Mouse (Mus musculus) liver, postnatal 0 days (tissue): ENCODE data around the gene Hapln3. TPM values are rescaled to one million over a fixed set of nuclear protein-coding genes. Genes with fewer than 3 reads are reported as not detected.
A peak's percentile ranks its signal among the peaks of the same experiment; 100 is the strongest.

ENCODE experiments used
- ATAC-seq: fragments of 200-750 bp; cut with Nextera tagmentation; 2 replicates; pipeline ENCODE4 v1.8.0; 2017; ENCODE audit warnings: mild to moderate bottlenecking, moderate library complexity
- DNase-seq: peaks from one replicate; pipeline ENCODE4 v3.0.0-alpha.2; 2016
- H3K27ac ChIP-seq: fragments of 300-500 bp; sonication (generic); 2 replicates; pipeline ENCODE4 v1.5.1; 2014; ENCODE audit warnings: antibody characterized with exemption, moderate library complexity, mild to moderate bottlenecking, low read depth
- H3K27me3 ChIP-seq: fragments of 300-500 bp; sonication (generic); 2 replicates; pipeline ENCODE4 v1.6.1; 2014; ENCODE audit warnings: low read length, control low read depth, mixed read lengths; ENCODE audit not compliant: insufficient read depth
- H3K36me3 ChIP-seq: fragments of 300-500 bp; sonication (generic); replicated peaks from 2 replicates; pipeline ENCODE4 v1.6.1; 2014; ENCODE audit warnings: mild to moderate bottlenecking, control low read depth, low read length, moderate library complexity, mixed read lengths; ENCODE audit not compliant: insufficient read depth
- H3K4me1 ChIP-seq: fragments of 300-500 bp; sonication (generic); 2 replicates; pipeline ENCODE4 v1.6.1; 2014; ENCODE audit warnings: antibody characterized with exemption, mild to moderate bottlenecking, control low read depth; ENCODE audit not compliant: insufficient read depth
- H3K4me2 ChIP-seq: fragments of 300-500 bp; sonication (generic); 2 replicates; pipeline ENCODE4 v1.6.1; 2014; ENCODE audit warnings: low read depth, mild to moderate bottlenecking, low read length, moderate library complexity, mixed read lengths
- H3K4me3 ChIP-seq: fragments of 300-500 bp; sonication (generic); 2 replicates; pipeline ENCODE4 v1.5.1; 2014; ENCODE audit warnings: low read depth, low read length
- H3K9ac ChIP-seq: fragments of 300-500 bp; sonication (generic); replicated peaks from 2 replicates; pipeline ENCODE4 v1.6.1; 2014; ENCODE audit warnings: mild to moderate bottlenecking, moderate library complexity
- H3K9me3 ChIP-seq: fragments of 300-500 bp; sonication (generic); 2 replicates; pipeline ENCODE4 v1.6.1; 2016; ENCODE audit warnings: mild to moderate bottlenecking, control low read depth, low read length, mixed read lengths
- CTCF ChIP-seq: sonication (generic); IDR thresholded peaks from 2 replicates; pipeline ENCODE4 v1.5.1; 2016; ENCODE audit warnings: antibody characterized with exemption, low read depth
- EP300 ChIP-seq: IDR thresholded peaks from 2 replicates; pipeline ENCODE4 v1.6.1; 2016; ENCODE audit warnings: antibody characterized with exemption, low read depth, mild to moderate bottlenecking
- WGBS: fragments of 180-500 bp; shearing (Covaris S2); extraction: QIAGEN DNeasy Blood & Tissue Kit; methylation state at CpG from one replicate; pipeline ENCODE4 v1.1.7; 2014; ENCODE audit not compliant: insufficient replicate concordance; 5-methylcytosine and 5-hydroxymethylcytosine counted together
- polyA plus RNA-seq: library from polyadenylated mRNA; unstranded; fragments of >200 nt; fragmentation: Nextera tagmentation; extraction: Ambion mirVana; gene quantifications from 2 replicates; pipeline ENCODE4 v1.2.1, GENCODE M21; 2015

Gene Hapln3
- polyA plus RNA-seq, 1 experiment from 2014 or later = not detected

GRCm38 (mm10) chr7:79096492-79096891 lies 34.3 kb downstream of the Hapln3 start:
- Histone ChIP-seq H3K4me2 (no peak overlapping the region), H3K4me3 (no peak overlapping the region), H3K9me3 (no peaks in the 10 kb centered on the region), H3K27me3 (no peaks in the 10 kb centered on the region), H3K4me1 (no peaks in the 10 kb centered on the region), H3K27ac (no peak overlapping the region), H3K36me3 (no peaks in the 10 kb centered on the region), H3K9ac (no peak overlapping the region)
- DNase-seq (no peak), ATAC-seq (no peak)
- no peak for TF ChIP-seq CTCF
- no peak for TF ChIP-seq EP300
- WGBS = 59% methylated on average over 5 of the region's 5 CpGs

- 66% methylated on average over 4 of the region's 4 CpGs for WGBS
- DNase-seq = no peak
- Histone ChIP-seq H3K4me1 (no peaks in the 10 kb centered on the region), H3K9me3 (no peaks in the 10 kb centered on the region), H3K27me3 (no peaks in the 10 kb centered on the region), H3K9ac (no peak overlapping the region), H3K36me3 (no peaks in the 10 kb centered on the region), H3K27ac (no peak overlapping the region), H3K4me3 (no peak overlapping the region), H3K4me2 (no peak overlapping the region)
- TF ChIP-seq EP300 = no peak
- TF ChIP-seq CTCF = peak; percentile 64
- ATAC-seq = no peak
These were observed 41.7 kb downstream of the Hapln3 start for GRCm38 (mm10) chr7:79089111-79089510.

- ATAC-seq = no peak
- WGBS = 22% methylated on average over 7 of the region's 7 CpGs
- H3K4me1 ChIP-seq = no peaks in the 10 kb centered on the region
- peak; percentile 83 for TF ChIP-seq CTCF
- no peak for TF ChIP-seq EP300
- H3K4me2 ChIP-seq = no peak overlapping the region
- no peak overlapping the region for H3K27ac ChIP-seq
- no peaks in the 10 kb centered on the region for H3K36me3 ChIP-seq
- H3K9me3 ChIP-seq = no peaks in the 10 kb centered on the region
- H3K27me3 ChIP-seq = 0 out of 2 replicates have a peak, but pooled peaks cover 7% of the 10 kb centered on the region
- no peak overlapping the region for H3K9ac ChIP-seq
- DNase-seq = peak; percentile 70
- no peak overlapping the region for H3K4me3 ChIP-seq
These were observed 50.0 kb downstream of the Hapln3 start for GRCm38 (mm10) chr7:79080572-79081399.

GRCm38 (mm10) chr7:79079212-79079611 lies 51.6 kb downstream of the Hapln3 start:
- 54% methylated on average over 3 of the region's 3 CpGs for WGBS
- ATAC-seq = no peak

GRCm38 (mm10) chr7:79068231-79068630 lies 62.6 kb downstream of the Hapln3 start:
- 61% methylated on average over 4 of the region's 4 CpGs for WGBS
- Histone ChIP-seq H3K4me1 (no peaks in the 10 kb centered on the region), H3K9me3 (no peaks in the 10 kb centered on the region), H3K27ac (no peak overlapping the region), H3K36me3 (no peaks in the 10 kb centered on the region), H3K4me3 (no peak overlapping the region), H3K9ac (no peak overlapping the region), H3K4me2 (no peak overlapping the region), H3K27me3 (no peaks in the 10 kb centered on the region)
- DNase-seq = no peak
- TF ChIP-seq EP300 (no peak), CTCF (no peak)
- ATAC-seq = no peak

More at GRCm38 (mm10) chr7:79079212-79079611, 51.6 kb downstream of the Hapln3 start:
- DNase-seq = no peak
- TF ChIP-seq CTCF = no peak
- TF ChIP-seq EP300 = no peak
- Histone ChIP-seq H3K9ac (no peak overlapping the region), H3K4me3 (no peak overlapping the region), H3K4me2 (no peak overlapping the region), H3K36me3 (no peaks in the 10 kb centered on the region), H3K4me1 (no peaks in the 10 kb centered on the region), H3K9me3 (no peaks in the 10 kb centered on the region), H3K27ac (no peak overlapping the region), H3K27me3 (0 out of 2 replicates have a peak, but pooled peaks cover 7% of the 10 kb centered on the region)

GRCm38 (mm10) chr7:79067466-79067865 lies 63.4 kb downstream of the Hapln3 start:
- H3K4me2 ChIP-seq = no peak overlapping the region
- H3K27me3 ChIP-seq = no peaks in the 10 kb centered on the region
- DNase-seq (no peak), ATAC-seq (no peak)
- H3K27ac ChIP-seq = no peak overlapping the region
- no peaks in the 10 kb centered on the region for H3K36me3 ChIP-seq
- TF ChIP-seq CTCF = no peak
- no peak for TF ChIP-seq EP300
- no peak overlapping the region for H3K4me3 ChIP-seq
- no peaks in the 10 kb centered on the region for H3K9me3 ChIP-seq
- no peaks in the 10 kb centered on the region for H3K4me1 ChIP-seq
- no peak overlapping the region for H3K9ac ChIP-seq
- 53% methylated on average over 7 of the region's 7 CpGs for WGBS

Other genes starting within 250 kb of the Hapln3 start
- 15.1 and 15.9 TPM in 2 replicates for gene Aen, start 235.2 kb downstream of the Hapln3 start, polyA plus RNA-seq
- 108 and 111 TPM in 2 replicates for gene Isg20, start 217.6 kb downstream of the Hapln3 start, polyA plus RNA-seq
- gene Acan, start 77.5 kb downstream of the Hapln3 start, polyA plus RNA-seq = not detected in 2 replicates
- 55.5 and 61.1 TPM in 2 replicates for gene Mfge8, start 18.0 kb upstream of the Hapln3 start, polyA plus RNA-seq
- 38.2 and 49.3 TPM in 2 replicates for gene Abhd2, start 142.2 kb upstream of the Hapln3 start, polyA plus RNA-seq